Mouse (Mus musculus): ENCODE measurements around the gene Stt3a. TPM values are rescaled to one million over a fixed set of nuclear protein-coding genes. Genes with fewer than 3 reads are reported as not detected.

Stt3a gene
- polyA plus RNA-seq (2015; fragmentation: Nextera tagmentation; extraction: Ambion mirVana) = 286 and 293 TPM in 2 replicates

GRCm38 (mm10) chr9:36767203-36768143 lies at the start of gene Stt3a:
Gene Stt3a, minus strand, starts transcription at chr9:36767679.
- WGBS = under 1% methylated on average over 60 of the region's 60 CpGs
- H3K27ac ChIP-seq = peak within 1 kb of the TSS; percentile 93
- peaks cover 13% of the 10 kb centered on the region for H3K4me1 ChIP-seq
- ATAC-seq (ENCODE audit: low FRiP score, low read depth) = peak; percentile 100
- no peaks in the 10 kb centered on the region for H3K27me3 ChIP-seq
- peak within 1 kb of the TSS; percentile 93 for H3K9ac ChIP-seq
- H3K4me2 ChIP-seq (replicated peaks) = peak within 1 kb of the TSS; percentile 91
- no peaks in the 10 kb centered on the region for H3K9me3 ChIP-seq
- peak within 1 kb of the TSS; percentile 100 for H3K4me3 ChIP-seq
- H3K36me3 ChIP-seq = peaks cover 20% of the 10 kb centered on the region

- ATAC-seq (ENCODE audit: low FRiP score, low read depth) = no peak
- H3K9ac ChIP-seq = no peak overlapping the region
- H3K4me2 ChIP-seq (replicated peaks) = no peak overlapping the region
- H3K27ac ChIP-seq = no peak overlapping the region
- no peak overlapping the region for H3K4me3 ChIP-seq
- H3K27me3 ChIP-seq = no peaks in the 10 kb centered on the region
- no peaks in the 10 kb centered on the region for H3K4me1 ChIP-seq
- WGBS = 74% methylated on average over 3 of the region's 3 CpGs
- H3K36me3 ChIP-seq = no peaks in the 10 kb centered on the region
- no peaks in the 10 kb centered on the region for H3K9me3 ChIP-seq
These were observed 47.0 kb upstream of the Stt3a start for GRCm38 (mm10) chr9:36814486-36814885.

- Histone ChIP-seq H3K4me2 (replicated peaks) (no peak overlapping the region), H3K27ac (no peak overlapping the region), H3K9me3 (no peaks in the 10 kb centered on the region), H3K4me1 (peaks cover 6% of the 10 kb centered on the region), H3K27me3 (no peaks in the 10 kb centered on the region), H3K36me3 (no peaks in the 10 kb centered on the region), H3K9ac (no peak overlapping the region), H3K4me3 (no peak overlapping the region)
- no peak for ATAC-seq (ENCODE audit: low FRiP score, low read depth)
- WGBS = 72% methylated on average over 5 of the region's 5 CpGs
These were observed 40.8 kb upstream of the Stt3a start for GRCm38 (mm10) chr9:36808126-36808785.

GRCm38 (mm10) chr9:36805256-36805975 lies 37.9 kb upstream of the Stt3a start:
- no peak for ATAC-seq (ENCODE audit: low FRiP score, low read depth)
- Histone ChIP-seq H3K27me3 (no peaks in the 10 kb centered on the region), H3K9me3 (no peaks in the 10 kb centered on the region), H3K27ac (no peak overlapping the region), H3K4me3 (no peak overlapping the region), H3K36me3 (no peaks in the 10 kb centered on the region), H3K4me1 (peaks cover 6% of the 10 kb centered on the region), H3K4me2 (replicated peaks) (no peak overlapping the region), H3K9ac (no peak overlapping the region)
- 43% methylated on average over 3 of the region's 3 CpGs for WGBS

- Histone ChIP-seq H3K27me3 (no peaks in the 10 kb centered on the region), H3K9ac (no peak overlapping the region), H3K4me2 (replicated peaks) (no peak overlapping the region), H3K4me1 (peaks cover 6% of the 10 kb centered on the region), H3K4me3 (no peak overlapping the region), H3K27ac (no peak overlapping the region), H3K36me3 (no peaks in the 10 kb centered on the region), H3K9me3 (no peaks in the 10 kb centered on the region)
- 84% methylated on average over 3 of the region's 3 CpGs for WGBS
- no peak for ATAC-seq (ENCODE audit: low FRiP score, low read depth)
These were observed 36.4 kb upstream of the Stt3a start for GRCm38 (mm10) chr9:36803926-36804325.

GRCm38 (mm10) chr9:36803386-36803785 lies 35.9 kb upstream of the Stt3a start:
- no peaks in the 10 kb centered on the region for H3K27me3 ChIP-seq
- 71% methylated on average over 6 of the region's 6 CpGs for WGBS

GRCm38 (mm10) chr9:36802951-36803350 lies 35.5 kb upstream of the Stt3a start:
- Histone ChIP-seq H3K4me2 (replicated peaks) (no peak overlapping the region), H3K4me1 (peaks cover 6% of the 10 kb centered on the region), H3K4me3 (no peak overlapping the region), H3K9me3 (no peaks in the 10 kb centered on the region), H3K9ac (no peak overlapping the region), H3K36me3 (no peaks in the 10 kb centered on the region), H3K27ac (no peak overlapping the region), H3K27me3 (no peaks in the 10 kb centered on the region)
- WGBS = 89% methylated on average over 3 of the region's 3 CpGs
- no peak for ATAC-seq (ENCODE audit: low FRiP score, low read depth)

More at GRCm38 (mm10) chr9:36803386-36803785, 35.9 kb upstream of the Stt3a start:
- Histone ChIP-seq H3K9ac (no peak overlapping the region), H3K27ac (no peak overlapping the region), H3K9me3 (no peaks in the 10 kb centered on the region), H3K4me3 (no peak overlapping the region), H3K4me1 (peaks cover 6% of the 10 kb centered on the region), H3K4me2 (replicated peaks) (no peak overlapping the region), H3K36me3 (no peaks in the 10 kb centered on the region)
- ATAC-seq (ENCODE audit: low FRiP score, low read depth) = no peak

- Histone ChIP-seq H3K4me3 (no peak overlapping the region), H3K27ac (no peak overlapping the region), H3K27me3 (no peaks in the 10 kb centered on the region), H3K4me1 (peaks cover 6% of the 10 kb centered on the region), H3K36me3 (no peaks in the 10 kb centered on the region), H3K4me2 (replicated peaks) (no peak overlapping the region), H3K9ac (no peak overlapping the region), H3K9me3 (no peaks in the 10 kb centered on the region)
- WGBS = 82% methylated on average over 2 of the region's 2 CpGs
- no peak for ATAC-seq (ENCODE audit: low FRiP score, low read depth)
These were observed 34.5 kb upstream of the Stt3a start for GRCm38 (mm10) chr9:36801961-36802360.

GRCm38 (mm10) chr9:36796781-36797555 lies 29.5 kb upstream of the Stt3a start, which contains the start of gene Ei24:
Gene Ei24, minus strand, starts transcription at chr9:36797393.
- Histone ChIP-seq H3K4me3 (peak within 1 kb of the TSS; percentile 97), H3K9me3 (no peaks in the 10 kb centered on the region), H3K36me3 (peaks cover 9% of the 10 kb centered on the region), H3K27me3 (no peaks in the 10 kb centered on the region), H3K4me1 (peaks cover 15% of the 10 kb centered on the region), H3K27ac (peak within 1 kb of the TSS; percentile 67; the same call in 1 of the 2 replicates), H3K9ac (peak within 1 kb of the TSS; percentile 97), H3K4me2 (replicated peaks) (peak within 1 kb of the TSS; percentile 82)
- peak; percentile 97 for ATAC-seq (ENCODE audit: low FRiP score, low read depth)
- under 1% methylated on average over 58 of the region's 66 CpGs for WGBS

- H3K9me3 ChIP-seq = no peaks in the 10 kb centered on the region
These were observed 28.7 kb upstream of the Stt3a start for GRCm38 (mm10) chr9:36796224-36796623.

GRCm38 (mm10) chr9:36795556-36795955 lies 28.1 kb upstream of the Stt3a start:
- Histone ChIP-seq H3K4me2 (replicated peaks) (peak overlapping the region; percentile 82), H3K27ac (no peak overlapping the region), H3K9me3 (no peaks in the 10 kb centered on the region), H3K9ac (0 out of 2 replicates have a peak overlapping the region, but pooled peaks have one; percentile 97), H3K4me3 (0 out of 2 replicates have a peak overlapping the region, but pooled peaks have one; percentile 97), H3K36me3 (peaks cover 23% of the 10 kb centered on the region), H3K4me1 (peaks cover 15% of the 10 kb centered on the region), H3K27me3 (no peaks in the 10 kb centered on the region)
- WGBS = 72% methylated on average over 1 of the region's 1 CpGs
- ATAC-seq (ENCODE audit: low FRiP score, low read depth) = no peak

More at GRCm38 (mm10) chr9:36796224-36796623, 28.7 kb upstream of the Stt3a start:
- H3K27me3 ChIP-seq = no peaks in the 10 kb centered on the region
- H3K4me1 ChIP-seq = peaks cover 15% of the 10 kb centered on the region
- peak overlapping the region; percentile 97 for H3K4me3 ChIP-seq
- H3K36me3 ChIP-seq = peaks cover 16% of the 10 kb centered on the region
- 13% methylated on average over 5 of the region's 5 CpGs for WGBS
- no peak overlapping the region for H3K27ac ChIP-seq
- peak overlapping the region; percentile 82 for H3K4me2 ChIP-seq (replicated peaks)
- no peak for ATAC-seq (ENCODE audit: low FRiP score, low read depth)
- H3K9ac ChIP-seq = peak overlapping the region; percentile 97
